Mouse (Mus musculus) urinary bladder, postnatal 10 days (tissue): ENCODE measurements around the gene Rab40b.
"Not testable (repeated sequence)": the region's sequence is repeated elsewhere in the genome, so short reads cannot be mapped to it uniquely, and the experiment has no call there.

ENCODE experiments used
- DNase-seq: peaks from one replicate; pipeline ENCODE4 v3.0.0; 2022; ENCODE audit warnings: low spot score

Rab40b gene

GRCm38 (mm10) chr11:121368731-121369130 lies 19.3 kb downstream of the Rab40b start:
- no peak for DNase-seq

- no peak for DNase-seq
Observed at GRCm38 (mm10) chr11:121367170-121367707, 20.8 kb downstream of the Rab40b start.

GRCm38 (mm10) chr11:121362212-121362611 lies 25.8 kb downstream of the Rab40b start:
- no peak for DNase-seq

GRCm38 (mm10) chr11:121354091-121354707 lies 33.9 kb downstream of the Rab40b start, which contains the start of gene Wdr45b:
Gene Wdr45b (minus strand): TSS chr11:121354445.
- peak; percentile 95 for DNase-seq

GRCm38 (mm10) chr11:121353326-121354090 lies 34.5 kb downstream of the Rab40b start:
- DNase-seq: no peak

- DNase-seq: not testable (repeated sequence)
Observed at GRCm38 (mm10) chr11:121348727-121349126, 39.3 kb downstream of the Rab40b start.

GRCm38 (mm10) chr11:121348166-121348565 lies 39.9 kb downstream of the Rab40b start:
- no peak for DNase-seq

- no peak for DNase-seq
Observed at GRCm38 (mm10) chr11:121347036-121347435, 41.0 kb downstream of the Rab40b start.

GRCm38 (mm10) chr11:121342423-121342822 lies 45.6 kb downstream of the Rab40b start:
- DNase-seq: not testable (repeated sequence)

GRCm38 (mm10) chr11:121340287-121340686 lies 47.8 kb downstream of the Rab40b start:
- no peak for DNase-seq

- DNase-seq: no peak
Observed at GRCm38 (mm10) chr11:121339647-121340046, 48.4 kb downstream of the Rab40b start.

- no peak for DNase-seq
Observed at GRCm38 (mm10) chr11:121331641-121332040, 56.4 kb downstream of the Rab40b start.

GRCm38 (mm10) chr11:121328619-121329018 lies 59.4 kb downstream of the Rab40b start:
- no peak for DNase-seq

GRCm38 (mm10) chr11:121328206-121328605 lies 59.8 kb downstream of the Rab40b start:
- DNase-seq: no peak

GRCm38 (mm10) chr11:121326681-121327080 lies 61.4 kb downstream of the Rab40b start:
- DNase-seq: no peak

GRCm38 (mm10) chr11:121326034-121326433 lies 62.0 kb downstream of the Rab40b start:
- no peak for DNase-seq

- DNase-seq: not testable (repeated sequence)
Observed at GRCm38 (mm10) chr11:121307712-121308111, 80.3 kb downstream of the Rab40b start.

GRCm38 (mm10) chr11:121306608-121307007 lies 81.4 kb downstream of the Rab40b start:
- no peak for DNase-seq
